Mouse (Mus musculus) CD4-positive helper T cell, adult 2 months (primary cell): ENCODE measurements at regions not wholly inside any gene's neighbourhood (a gene's known extent, or its start where the extent isn't known, plus 50 kb on each side); places are given as distances from the start of the nearest gene placed in this dataset.

Experiments
- DNase-seq: peaks from one replicate; pipeline ENCODE4 v3.0.0-alpha.2; 2012; ENCODE audit warnings: low read depth, missing footprints, low spot score

DNA sequence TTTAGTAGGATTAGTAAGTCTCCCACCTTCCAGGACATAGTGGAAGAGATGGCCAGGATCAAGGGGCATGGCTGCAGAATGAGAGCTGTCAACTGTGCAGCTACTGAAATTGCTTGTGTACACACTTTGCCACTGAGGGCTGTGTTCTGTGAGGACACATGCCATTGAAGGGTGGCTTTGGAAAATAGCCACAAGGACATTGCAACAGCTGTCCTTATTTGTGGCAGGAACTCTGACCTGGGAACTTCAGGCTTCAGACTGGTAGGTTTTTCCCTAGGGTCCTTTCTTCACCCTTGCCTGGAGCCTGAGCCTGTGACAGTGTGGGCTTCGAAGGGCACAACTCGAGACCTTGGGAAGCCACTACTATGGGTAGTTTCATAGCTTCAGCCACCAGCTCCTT lies 64.2 kb upstream of the Ywhaq start:
- no peak for DNase-seq

DNA sequence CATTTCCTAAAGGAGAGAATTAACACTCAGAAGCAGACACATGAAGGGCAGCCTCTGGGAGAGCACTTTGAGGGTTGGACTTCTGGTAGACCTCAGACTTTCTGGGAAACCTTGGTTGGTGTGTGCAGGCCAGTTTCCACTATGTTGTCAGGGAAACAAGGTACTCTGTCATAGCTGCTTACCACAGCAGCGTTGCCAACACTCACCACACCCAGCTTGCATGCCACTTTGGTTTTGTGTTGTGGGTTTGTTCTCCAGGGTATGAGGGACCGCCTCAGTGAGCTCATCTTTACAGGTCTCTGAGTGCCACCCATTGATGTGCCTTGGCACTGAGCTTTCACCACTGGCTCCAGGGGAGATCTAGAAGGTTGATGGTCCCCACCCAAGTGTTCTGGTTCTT lies 62.8 kb upstream of the Ywhaq start:
- peak; percentile 85 for DNase-seq

DNA sequence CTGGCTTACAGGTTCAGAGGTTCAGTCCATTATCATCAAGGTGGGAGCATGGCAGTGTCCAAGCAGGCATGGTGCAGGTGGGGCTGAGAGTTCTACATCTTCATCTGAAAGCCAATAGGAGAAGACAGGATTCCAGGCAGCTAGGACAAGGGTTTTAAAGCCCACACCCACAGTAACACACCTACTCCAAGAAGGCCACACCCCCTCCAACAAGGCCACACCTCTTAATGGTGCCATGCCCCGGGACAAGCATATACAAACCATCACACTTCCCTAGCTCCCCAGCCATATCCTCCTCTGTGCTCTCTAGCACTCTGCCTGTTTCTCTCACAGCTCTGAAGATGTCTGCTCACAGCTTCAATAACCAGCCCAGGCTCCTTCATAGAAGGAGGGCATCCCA lies 61.8 kb upstream of the Ywhaq start:
- DNase-seq, result peak; percentile 10

DNA sequence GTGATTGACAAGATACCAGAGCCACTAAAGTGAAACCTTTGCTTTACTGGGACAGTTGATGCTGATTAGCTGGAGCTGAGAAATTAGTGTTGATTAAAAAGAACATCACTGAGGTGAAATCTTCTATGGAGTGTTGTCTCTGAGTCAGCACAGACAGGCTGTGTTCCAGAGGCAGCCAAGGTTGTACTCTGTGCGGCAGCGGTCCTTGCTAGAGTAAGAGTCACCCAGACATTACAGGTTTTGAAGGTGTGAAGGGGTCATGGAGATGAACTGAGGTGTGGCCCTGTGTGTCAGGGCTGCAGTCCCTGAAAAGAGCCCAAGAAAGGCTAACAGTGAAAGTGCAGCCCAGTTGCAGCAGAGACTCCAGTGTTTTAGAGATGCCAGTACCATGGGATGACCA lies 59.1 kb upstream of the Ywhaq start:
- DNase-seq, result no peak

DNA sequence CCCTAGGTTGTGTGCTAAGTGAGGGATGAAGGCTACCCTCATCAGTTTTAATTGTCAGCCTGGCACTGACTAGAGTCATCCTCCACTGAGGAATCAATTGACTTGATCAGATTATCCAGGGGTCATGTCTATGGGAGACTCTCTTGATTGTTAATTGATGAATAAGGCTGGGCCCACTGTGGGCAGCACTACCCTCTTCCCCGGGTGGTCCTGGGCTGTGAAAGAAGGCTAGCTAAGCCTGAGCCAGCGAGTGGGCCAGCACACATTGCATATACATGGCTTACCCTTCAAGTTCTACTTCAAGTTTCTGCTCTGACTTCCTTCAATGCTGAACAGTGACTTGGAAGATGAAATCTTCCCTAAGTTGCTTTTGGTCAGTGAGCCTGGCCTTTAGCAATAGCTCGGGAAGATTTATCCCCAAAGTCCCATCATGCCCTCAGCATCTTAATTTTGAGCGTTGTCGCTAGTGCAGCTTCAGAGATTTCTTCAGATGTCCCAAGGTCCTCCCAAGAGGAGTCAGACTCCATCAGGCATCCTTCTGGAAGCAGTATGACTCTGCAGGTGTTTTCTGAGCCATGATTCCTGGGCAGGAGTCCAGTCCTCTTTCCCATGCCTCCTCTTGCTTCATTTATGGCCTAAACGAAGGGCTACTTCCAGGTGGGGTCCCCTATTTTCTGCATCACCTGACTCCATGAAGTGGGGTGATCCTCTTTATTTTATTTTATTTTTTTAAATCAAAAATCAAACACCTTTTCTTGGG lies 55.7 kb upstream of the Ywhaq start:
- DNase-seq, result no peak

DNA sequence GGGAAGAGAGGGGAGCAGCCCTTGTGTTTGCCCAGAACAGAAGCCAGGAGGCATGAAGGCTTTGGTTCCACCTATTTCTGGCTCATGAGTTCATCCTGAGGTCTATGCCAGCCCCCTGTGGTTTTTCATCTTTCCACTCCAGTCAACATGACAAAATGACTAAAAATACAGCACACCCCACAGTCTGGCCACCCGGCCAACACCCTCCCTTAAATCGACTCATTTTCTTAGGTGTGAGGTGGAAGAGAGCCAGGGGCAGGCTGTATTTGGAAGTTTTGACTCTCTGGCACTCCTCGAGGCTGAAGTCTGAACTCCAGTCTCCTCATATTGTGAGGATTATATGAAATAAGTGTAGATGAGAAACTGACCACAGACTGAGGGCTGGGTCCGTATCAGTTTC lies 55.0 kb upstream of the Ywhaq start:
- peak; percentile 32 for DNase-seq

DNA sequence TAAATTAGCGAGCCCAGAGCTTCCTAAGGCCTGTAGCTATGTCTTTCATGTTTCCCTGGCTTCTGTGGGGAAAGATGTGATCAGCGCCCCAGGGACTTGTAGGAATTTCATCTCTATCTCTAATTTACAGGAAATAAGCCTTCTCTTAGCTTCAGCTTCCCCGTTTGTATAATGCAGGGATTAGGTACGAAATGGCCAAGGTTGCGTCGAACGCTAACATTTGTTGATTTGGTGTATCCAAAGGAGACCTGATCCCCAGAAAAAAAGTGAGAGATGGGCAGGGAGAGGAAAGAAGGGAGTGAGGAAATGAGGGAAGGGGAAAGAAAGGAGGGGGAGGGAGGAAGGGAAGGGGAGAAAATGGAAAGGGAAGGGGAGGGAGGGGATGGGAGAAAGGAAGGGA lies 54.5 kb upstream of the Ywhaq start:
- no peak for DNase-seq

DNA sequence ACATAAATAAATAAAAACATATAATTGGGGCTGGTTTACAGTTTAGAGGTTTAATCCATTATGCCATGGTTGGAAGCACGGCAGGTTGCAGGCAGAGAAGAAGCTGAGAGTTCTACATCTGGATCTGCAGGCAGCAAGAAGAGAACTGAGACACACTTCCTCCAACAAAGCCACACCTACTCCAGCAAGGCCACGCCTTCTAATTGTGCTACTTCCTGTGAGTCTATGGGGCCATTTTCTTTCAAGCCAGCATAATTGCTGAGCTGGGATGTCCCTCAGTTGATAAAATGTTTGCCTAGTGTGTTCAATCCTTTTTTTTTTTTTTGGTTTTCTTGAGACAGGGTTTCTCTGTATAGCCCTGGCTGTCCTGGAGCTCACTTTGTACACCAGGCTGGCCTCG lies 52.8 kb upstream of the Ywhaq start:
- DNase-seq, result peak; percentile 13
